ENCODE assay signal across 23 mouse cellular contexts in genomic region chr4:149454263-149454662, GRCm38 (mm10). TPM values are rescaled to one million over a fixed set of nuclear protein-coding genes. Genes with fewer than 3 reads are reported as not detected.
DNase-seq lines count a peak whose midpoint lies in the region; ATAC-seq lines count a peak whose summit lies in the region.
"Had no signal": no experiment of that assay in that cellular context is flagged by ENCODE, and none has a peak within 500 bp of the region (broad histone marks: within the 10 kb centered on the region; RNA-seq: fewer than 3 reads in every experiment).

No protein-coding gene starts in this region.

- no peak overlapping the region for H3K4me2 ChIP-seq in intestine, embryonic 15.5 days (replicated peaks)
- H3K4me2 ChIP-seq: embryonic facial prominence, embryonic 15.5 days; forebrain, embryonic 13.5 days; heart, embryonic 13.5 days had no signal

- H3K27me3 ChIP-seq in intestine, embryonic 15.5 days (replicated peaks), result no peaks in the 10 kb centered on the region
- H3K27me3 ChIP-seq: CH12.LX; embryonic facial prominence, embryonic 15.5 days; forebrain, embryonic 13.5 days; heart, embryonic 13.5 days; Patski had no signal

- 74% methylated on average over 17 of the region's 17 CpGs for WGBS in intestine, embryonic 15.5 days

- peak; percentile 65 to 66 for DNase-seq in cerebellum, postnatal 10 days
- DNase-seq in cerebellum, adult 8-10 months, result no peak
- peak; percentile 90 for DNase-seq in heart, adult 11 months
- DNase-seq in heart, postnatal 4 days, result no peak
- peak; percentile 13 for DNase-seq in right cerebral cortex, postnatal 14 days
- no peak for DNase-seq in right cerebral cortex, postnatal 36 days (ENCODE audit: low spot score in 2 of 2)
- no peak for DNase-seq in layer of hippocampus, postnatal 14 days (ENCODE audit: low spot score in 2 of 2)

- H3K36me3 ChIP-seq in intestine, embryonic 15.5 days, result no peaks in the 10 kb centered on the region
- H3K36me3 ChIP-seq: embryonic facial prominence, embryonic 15.5 days; heart, embryonic 13.5 days; midbrain, embryonic 10.5 days had no signal

- no peak overlapping the region for H3K9ac ChIP-seq in intestine, embryonic 15.5 days
- H3K9ac ChIP-seq: embryonic facial prominence, embryonic 15.5 days; forebrain, embryonic 13.5 days; heart, embryonic 13.5 days; liver, embryonic 14.5 days had no signal

- no peaks in the 10 kb centered on the region for H3K4me1 ChIP-seq in intestine, embryonic 15.5 days (replicated peaks)
- H3K4me1 ChIP-seq: embryonic facial prominence, embryonic 15.5 days; forebrain, embryonic 13.5 days; heart, embryonic 13.5 days; midbrain, embryonic 10.5 days had no signal

- no peaks in the 10 kb centered on the region for H3K9me3 ChIP-seq in intestine, embryonic 15.5 days
- H3K9me3 ChIP-seq: embryonic facial prominence, embryonic 15.5 days; forebrain, embryonic 13.5 days; heart, embryonic 13.5 days; midbrain, embryonic 10.5 days had no signal

- no peak overlapping the region for H3K4me3 ChIP-seq in intestine, embryonic 15.5 days (replicated peaks)
- H3K4me3 ChIP-seq: embryonic facial prominence, embryonic 15.5 days; forebrain, embryonic 13.5 days; heart, embryonic 13.5 days; midbrain, embryonic 10.5 days had no signal

- no peak overlapping the region for H3K27ac ChIP-seq in intestine, embryonic 15.5 days
- H3K27ac ChIP-seq: embryonic facial prominence, embryonic 15.5 days; forebrain, embryonic 13.5 days; heart, embryonic 13.5 days; kidney, postnatal 0 days; liver, embryonic 14.5 days; midbrain, embryonic 10.5 days had no signal

- ATAC-seq in intestine, embryonic 15.5 days, result no peak
- ATAC-seq: forebrain, embryonic 13.5 days; inflammation-experienced regulatory T-cells, adult 6 months; Patski had no signal

RNA-seq across cellular contexts. Expression of gene Rbp7, which starts 0.5 kb away (rescaled TPM):
- 10 to 100 TPM; 38.9 to 39.6 TPM for total RNA-seq in heart, postnatal 4 days (2021)
- polyA plus RNA-seq in intestine, embryonic 15.5 days (2015; fragmentation: Nextera tagmentation; extraction: Ambion mirVana), result 1.6 and 1.8 TPM in 2 replicates
- total RNA-seq in layer of hippocampus, postnatal 14 days (2021), result not detected
- total RNA-seq: CH12.LX; left cerebral cortex, postnatal 25 days; monocyte, adult 5-6 weeks had no signal
- polyA plus RNA-seq: forebrain, embryonic 13.5 days; hindbrain, embryonic 11.5 days; inflammation-experienced regulatory T-cells, adult 6 months; liver, embryonic 14.5 days; midbrain, embryonic 10.5 days; neural tube, embryonic 14.5 days; Patski; spleen, adult 2 months had no signal

RNA-seq across cellular contexts. Expression of gene Tmem274, which starts 22.9 kb away (rescaled TPM):
- not detected for total RNA-seq in heart, postnatal 4 days (2021)
- polyA plus RNA-seq in intestine, embryonic 15.5 days (2015; fragmentation: Nextera tagmentation; extraction: Ambion mirVana), result 0.38 TPM in 1 of 2 replicates, not detected in the other
- not detected for total RNA-seq in layer of hippocampus, postnatal 14 days (2021)
- total RNA-seq: CH12.LX; left cerebral cortex, postnatal 25 days; monocyte, adult 5-6 weeks had no signal
- polyA plus RNA-seq: cortical plate, adult 2 months; heart, embryonic 13.5 days; hindbrain, embryonic 11.5 days; kidney, postnatal 0 days; liver, embryonic 14.5 days; neural tube, embryonic 14.5 days; Patski; spleen, adult 2 months had no signal

RNA-seq across cellular contexts. Expression of gene Ube4b, which starts 27.7 kb away (rescaled TPM):
- total RNA-seq in heart, postnatal 4 days (2021), result 10 to 100 TPM; 59.9 to 61.8 TPM
- polyA plus RNA-seq in intestine, embryonic 15.5 days (2015; fragmentation: Nextera tagmentation; extraction: Ambion mirVana), result 34.3 and 39.0 TPM in 2 replicates
- 100 to 1,000 TPM; 107 to 110 TPM for total RNA-seq in layer of hippocampus, postnatal 14 days (2021)

RNA-seq across cellular contexts. Expression of gene Nmnat1, which starts 30.7 kb away (rescaled TPM):
- total RNA-seq in heart, postnatal 4 days (2021), result 10 to 100 TPM; 12.7 to 14.8 TPM
- polyA plus RNA-seq in intestine, embryonic 15.5 days (2015; fragmentation: Nextera tagmentation; extraction: Ambion mirVana), result 13.3 TPM in 2 replicates
- 1 to 10 TPM; 8.4 to 8.7 TPM for total RNA-seq in layer of hippocampus, postnatal 14 days (2021)

RNA-seq across cellular contexts. Expression of gene Lzic, which starts 30.8 kb away (rescaled TPM):
- total RNA-seq in heart, postnatal 4 days (2021), result 10 to 100 TPM; 43.4 to 46.8 TPM
- 36.3 and 39.9 TPM in 2 replicates for polyA plus RNA-seq in intestine, embryonic 15.5 days (2015; fragmentation: Nextera tagmentation; extraction: Ambion mirVana)
- total RNA-seq in layer of hippocampus, postnatal 14 days (2021), result 10 to 100 TPM; 24.0 to 26.9 TPM

Comparison
In these comparisons a context has a peak if more than half of its experiments do, and no peak if none do; other contexts are left out.
1. DNase-seq: peak in cerebellum, postnatal 10 days (2 of 2), heart, adult 11 months (single experiment) and right cerebral cortex, postnatal 14 days (single experiment); none in cerebellum, adult 8-10 months (single experiment), heart, postnatal 4 days (single experiment), right cerebral cortex, postnatal 36 days (0 of 2) and layer of hippocampus, postnatal 14 days (0 of 2).
2. RNA of gene Rbp7, which starts 0.5 kb away (total RNA-seq): 38.9 to 39.6 TPM in heart, postnatal 4 days; not detected in layer of hippocampus, postnatal 14 days; every median in the first group is over 10 times any median in the second.